ENCODE assay signal across 8 mouse cellular contexts in the genomic region with DNA sequence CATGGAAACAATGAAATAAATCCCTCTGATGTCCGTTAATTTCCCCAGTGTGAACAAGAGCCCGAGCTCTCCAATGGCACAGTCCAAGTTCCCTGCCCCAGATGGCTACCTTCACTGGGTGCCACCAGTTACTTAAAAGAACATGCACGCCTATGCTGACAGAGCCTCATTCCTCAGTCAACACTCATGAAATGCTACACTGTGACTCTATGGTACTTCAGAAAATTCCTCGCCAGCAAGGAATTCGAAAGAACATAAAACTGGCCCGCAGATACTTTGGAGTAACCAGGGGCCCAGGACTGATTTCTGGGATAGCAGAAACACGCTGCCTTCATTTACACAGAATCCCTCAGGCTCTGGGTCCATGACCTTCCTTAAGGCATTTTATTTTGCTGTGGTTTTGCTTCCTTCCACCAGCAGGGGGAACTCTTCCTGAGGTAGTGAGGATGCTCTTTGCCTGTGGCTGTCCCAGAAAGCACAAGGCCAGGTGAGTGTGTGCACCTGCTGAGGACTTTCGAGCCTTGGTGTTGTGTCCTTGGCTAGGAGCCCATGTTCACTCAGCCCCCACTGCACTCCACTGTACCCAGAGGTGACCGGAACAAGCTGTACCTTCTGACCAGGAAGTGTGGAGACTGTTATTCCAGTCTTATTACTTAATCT.
DNase-seq lines count a peak whose midpoint lies in the region; ATAC-seq and TF ChIP-seq lines count a peak whose summit lies in the region.

No protein-coding gene starts in this region.

- no peak overlapping the region for H3K9ac ChIP-seq in forebrain, embryonic 13.5 days
- H3K9ac ChIP-seq in hindbrain, postnatal 0 days (replicated peaks; ENCODE audit: low read length), result no peak overlapping the region
- no peak overlapping the region for H3K9ac ChIP-seq in midbrain, embryonic 16.5 days (ENCODE audit: low read depth, low read length)

- peak; percentile 61; the same call in 1 of the 2 replicates for TF ChIP-seq CTCF in embryonic fibroblast, embryonic 13.5 days (IDR thresholded peaks at IDR 0.05; ENCODE audit: borderline replicate concordance, insufficient read depth, low read length)
- TF ChIP-seq CTCF in hindbrain, postnatal 0 days (IDR thresholded peaks at IDR 0.05; ENCODE audit: low read depth), result peak; percentile 86

- no peak overlapping the region for H3K27ac ChIP-seq in forebrain, embryonic 10.5 days
- H3K27ac ChIP-seq in forebrain, embryonic 13.5 days, result no peak overlapping the region
- H3K27ac ChIP-seq in embryonic fibroblast, embryonic 13.5 days (ENCODE audit: insufficient read depth, low read length), result no peak overlapping the region
- H3K27ac ChIP-seq in hindbrain, postnatal 0 days, result no peak overlapping the region
- H3K27ac ChIP-seq in midbrain, embryonic 16.5 days (ENCODE audit: low read length), result no peak overlapping the region

- no peak for ATAC-seq in forebrain, embryonic 13.5 days
- peak; percentile 44; the same call in 1 of the 2 replicates for ATAC-seq in hindbrain, postnatal 0 days
- peak; percentile 41; the same call in 1 of the 2 replicates for ATAC-seq in midbrain, embryonic 16.5 days

- H3K9me3 ChIP-seq in forebrain, embryonic 10.5 days, result no peaks in the 10 kb centered on the region
- H3K9me3 ChIP-seq in forebrain, embryonic 13.5 days (replicated peaks), result no peaks in the 10 kb centered on the region
- no peaks in the 10 kb centered on the region for H3K9me3 ChIP-seq in hindbrain, postnatal 0 days (ENCODE audit: low read length)
- no peaks in the 10 kb centered on the region for H3K9me3 ChIP-seq in midbrain, embryonic 16.5 days (replicated peaks; ENCODE audit: control insufficient read depth, low read length, poor library complexity, severe bottlenecking)

- no peak overlapping the region for H3K4me3 ChIP-seq in forebrain, embryonic 10.5 days
- H3K4me3 ChIP-seq in forebrain, embryonic 13.5 days, result no peak overlapping the region
- no peak overlapping the region for H3K4me3 ChIP-seq in embryonic fibroblast, embryonic 13.5 days (ENCODE audit: insufficient read depth, low read length)
- H3K4me3 ChIP-seq in hindbrain, postnatal 0 days (ENCODE audit: low read length), result no peak overlapping the region
- no peak overlapping the region for H3K4me3 ChIP-seq in midbrain, embryonic 16.5 days (ENCODE audit: low read depth, low read length)

- intact Hi-C loops in left cerebral cortex, postnatal 4 days (cut with DNase I), result no loop called here

- 76% methylated on average over 9 of the region's 9 CpGs for WGBS in forebrain, embryonic 10.5 days
- WGBS in forebrain, embryonic 13.5 days, result 70% methylated on average over 9 of the region's 9 CpGs
- 70% methylated on average over 9 of the region's 9 CpGs for WGBS in hindbrain, postnatal 0 days
- 69% methylated on average over 9 of the region's 9 CpGs for WGBS in midbrain, embryonic 16.5 days

- TF ChIP-seq POLR2A in embryonic fibroblast, embryonic 13.5 days (IDR thresholded peaks at IDR 0.05; ENCODE audit: low read depth, low read length), result no peak

- peak; percentile 22 for DNase-seq in forebrain, embryonic 10.5 days (ENCODE audit: extremely low spot score, low spot score)
- DNase-seq in brain, adult 2 months (ENCODE audit: low read depth, low spot score), result peak; percentile 89
- peak; percentile 75 for DNase-seq in hindbrain, postnatal 0 days (ENCODE audit: low spot score)
- DNase-seq in left cerebral cortex, postnatal 4 days, result peak; percentile 35
- DNase-seq in spleen, postnatal 36 days (ENCODE audit: low spot score in 2 of 2), result peak; percentile 7 to 35

- no peaks in the 10 kb centered on the region for H3K36me3 ChIP-seq in forebrain, embryonic 10.5 days (replicated peaks)
- H3K36me3 ChIP-seq in forebrain, embryonic 13.5 days (ENCODE audit: poor library complexity, severe bottlenecking), result no peaks in the 10 kb centered on the region
- no peaks in the 10 kb centered on the region for H3K36me3 ChIP-seq in hindbrain, postnatal 0 days (ENCODE audit: insufficient read depth, low read length)
- no peaks in the 10 kb centered on the region for H3K36me3 ChIP-seq in midbrain, embryonic 16.5 days (ENCODE audit: control insufficient read depth, insufficient read depth, low read length)

- H3K4me2 ChIP-seq in forebrain, embryonic 13.5 days, result no peak overlapping the region
- H3K4me2 ChIP-seq in hindbrain, postnatal 0 days (ENCODE audit: low read depth, low read length), result no peak overlapping the region
- no peak overlapping the region for H3K4me2 ChIP-seq in midbrain, embryonic 16.5 days (ENCODE audit: low read length)

- no peaks in the 10 kb centered on the region for H3K27me3 ChIP-seq in forebrain, embryonic 10.5 days (ENCODE audit: poor library complexity, severe bottlenecking)
- no peaks in the 10 kb centered on the region for H3K27me3 ChIP-seq in forebrain, embryonic 13.5 days
- H3K27me3 ChIP-seq in hindbrain, postnatal 0 days (ENCODE audit: insufficient read depth, low read length), result no peaks in the 10 kb centered on the region
- no peaks in the 10 kb centered on the region for H3K27me3 ChIP-seq in midbrain, embryonic 16.5 days (ENCODE audit: control insufficient read depth, insufficient read depth, low read depth, low read length)

- peaks cover 5% of the 10 kb centered on the region; the same call in 1 of the 2 replicates for H3K4me1 ChIP-seq in forebrain, embryonic 10.5 days
- H3K4me1 ChIP-seq in forebrain, embryonic 13.5 days, result peaks cover 31% of the 10 kb centered on the region
- no peaks in the 10 kb centered on the region for H3K4me1 ChIP-seq in embryonic fibroblast, embryonic 13.5 days (ENCODE audit: control insufficient read depth, insufficient read depth, low read length)
- H3K4me1 ChIP-seq in hindbrain, postnatal 0 days (ENCODE audit: insufficient read depth, low read length), result no peaks in the 10 kb centered on the region
- no peaks in the 10 kb centered on the region for H3K4me1 ChIP-seq in midbrain, embryonic 16.5 days (ENCODE audit: control insufficient read depth, insufficient read depth, low read length)

Comparison
In these comparisons a context has a peak if more than half of its experiments do, and no peak if none do; other contexts are left out.
1. DNase-seq: peak in every context shown above with its lines; median percentile 89 in brain, adult 2 months; 75 in hindbrain, postnatal 0 days; 35 in left cerebral cortex, postnatal 4 days; 22 in forebrain, embryonic 10.5 days; 21 in spleen, postnatal 36 days.